Comparison of ENCODE assay signal across 12 mouse cellular contexts in the genomic region with DNA sequence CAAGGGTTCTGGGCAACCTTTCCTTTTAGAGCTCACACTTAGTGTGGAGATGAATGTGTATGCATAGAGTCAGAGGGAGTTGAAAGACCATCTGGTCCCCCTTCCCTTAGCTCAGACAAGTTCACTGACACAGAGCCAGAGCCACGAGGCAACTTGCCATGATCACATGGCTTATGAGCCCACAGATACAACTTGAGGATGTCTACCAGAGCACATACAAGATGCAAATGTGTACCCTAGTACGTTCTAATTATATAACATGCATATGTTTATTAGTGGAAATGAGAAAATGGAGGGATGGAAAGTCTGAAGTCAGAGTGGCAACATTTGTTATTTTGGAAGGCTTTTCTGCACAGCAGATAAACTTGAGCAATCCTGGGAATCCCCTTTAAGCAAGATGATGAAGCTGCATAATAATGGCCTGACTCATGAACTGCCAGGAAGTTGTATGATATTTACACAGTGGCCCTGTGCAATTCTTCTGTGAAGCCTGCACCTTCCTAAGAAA.
DNase-seq lines count a peak whose midpoint lies in the region; ATAC-seq lines count a peak whose summit lies in the region.
"Had no signal": no experiment of that assay in that cellular context is flagged by ENCODE, and none has a peak within 500 bp of the region (broad histone marks: within the 10 kb centered on the region; RNA-seq: fewer than 3 reads in every experiment).

No protein-coding gene starts in this region.

- H3K27me3 ChIP-seq in forebrain, embryonic 15.5 days: no peaks in the 10 kb centered on the region
- no peaks in the 10 kb centered on the region for H3K27me3 ChIP-seq in forebrain, embryonic 11.5 days (ENCODE audit: control insufficient read depth, insufficient read depth, low read length)
- H3K27me3 ChIP-seq in lung, embryonic 16.5 days (ENCODE audit: control insufficient read depth, insufficient read depth, low read depth, low read length): no peaks in the 10 kb centered on the region

- H3K9me3 ChIP-seq in forebrain, embryonic 15.5 days: no peaks in the 10 kb centered on the region
- H3K9me3 ChIP-seq in forebrain, embryonic 11.5 days (ENCODE audit: control insufficient read depth, low read length): no peaks in the 10 kb centered on the region
- no peaks in the 10 kb centered on the region for H3K9me3 ChIP-seq in lung, embryonic 16.5 days (ENCODE audit: control insufficient read depth, low read length)
- H3K9me3 ChIP-seq: G1E had no signal

- H3K4me3 ChIP-seq in forebrain, embryonic 15.5 days: no peak overlapping the region
- H3K4me3 ChIP-seq in forebrain, embryonic 11.5 days (ENCODE audit: low read depth, low read length): no peak overlapping the region
- H3K4me3 ChIP-seq in lung, embryonic 16.5 days (ENCODE audit: low read length): no peak overlapping the region

- DNase-seq in forebrain, embryonic 11.5 days (ENCODE audit: low spot score): no peak
- peak; percentile 57 for DNase-seq in 3134 (ENCODE audit: extremely low read depth, insufficient read length, low spot score)
- DNase-seq in layer of hippocampus, adult 8-10 months (ENCODE audit: low spot score in 2 of 2): no peak
- no peak for DNase-seq in gastrocnemius, postnatal 25 days
- DNase-seq in thymus, postnatal 0 days (ENCODE audit: low spot score): no peak
- DNase-seq: cerebellum, adult 18-20 months; gastrocnemius, postnatal 10 days; kidney, postnatal 4 days had no signal

- H3K9ac ChIP-seq in forebrain, embryonic 15.5 days (replicated peaks): no peak overlapping the region
- no peak overlapping the region for H3K9ac ChIP-seq in forebrain, embryonic 11.5 days (ENCODE audit: low read length)
- H3K9ac ChIP-seq in lung, embryonic 16.5 days (ENCODE audit: low read length): no peak overlapping the region

- no peaks in the 10 kb centered on the region for H3K36me3 ChIP-seq in forebrain, embryonic 15.5 days
- no peaks in the 10 kb centered on the region for H3K36me3 ChIP-seq in forebrain, embryonic 11.5 days (ENCODE audit: control insufficient read depth, insufficient read depth, low read length)
- H3K36me3 ChIP-seq in lung, embryonic 16.5 days (ENCODE audit: control insufficient read depth, insufficient read depth, low read length): no peaks in the 10 kb centered on the region
- H3K36me3 ChIP-seq: G1E had no signal

- H3K4me2 ChIP-seq in forebrain, embryonic 15.5 days (replicated peaks): no peak overlapping the region
- no peak overlapping the region for H3K4me2 ChIP-seq in forebrain, embryonic 11.5 days (ENCODE audit: low read depth, low read length, severe bottlenecking)
- no peak overlapping the region for H3K4me2 ChIP-seq in lung, embryonic 16.5 days (ENCODE audit: low read depth, low read length)

- 61% methylated on average over 2 of the region's 2 CpGs for WGBS in forebrain, embryonic 15.5 days
- WGBS in forebrain, embryonic 11.5 days: 91% methylated on average over 2 of the region's 2 CpGs
- WGBS in lung, embryonic 16.5 days: 44% methylated on average over 2 of the region's 2 CpGs

- H3K27ac ChIP-seq in forebrain, embryonic 15.5 days (replicated peaks): no peak overlapping the region
- H3K27ac ChIP-seq in forebrain, embryonic 11.5 days (ENCODE audit: low read depth, low read length): no peak overlapping the region
- H3K27ac ChIP-seq in lung, embryonic 16.5 days (ENCODE audit: low read length): peak overlapping the region; percentile 60

- peaks cover 13% of the 10 kb centered on the region for H3K4me1 ChIP-seq in forebrain, embryonic 15.5 days
- H3K4me1 ChIP-seq in forebrain, embryonic 11.5 days (replicated peaks; ENCODE audit: control insufficient read depth, insufficient read depth, low read length): no peaks in the 10 kb centered on the region
- H3K4me1 ChIP-seq in lung, embryonic 16.5 days (replicated peaks; ENCODE audit: control insufficient read depth, insufficient read depth, low read length): peaks cover 25% of the 10 kb centered on the region

- ATAC-seq in forebrain, embryonic 15.5 days (replicated peaks): peak; percentile 73
- ATAC-seq in forebrain, embryonic 11.5 days (replicated peaks; ENCODE audit: low FRiP score): no peak
- peak; percentile 66 for ATAC-seq in activated CD4-positive, CD25-positive, alpha-beta regulatory T cell, adult 4 months
- peak; percentile 48 for ATAC-seq in lung, embryonic 16.5 days (ENCODE audit: low read depth)
